Mouse (Mus musculus): ENCODE results near the gene Dock4. TPM values are rescaled to one million over a fixed set of nuclear protein-coding genes. Genes with fewer than 3 reads are reported as not detected.
"Not testable (repeated sequence)": the region's sequence is repeated elsewhere in the genome, so short reads cannot be mapped to it uniquely, and the experiment has no call there.

Gene Dock4
- total RNA-seq, 2 experiments from 2014 or later, result 0.64 to 1.5 TPM

DNA sequence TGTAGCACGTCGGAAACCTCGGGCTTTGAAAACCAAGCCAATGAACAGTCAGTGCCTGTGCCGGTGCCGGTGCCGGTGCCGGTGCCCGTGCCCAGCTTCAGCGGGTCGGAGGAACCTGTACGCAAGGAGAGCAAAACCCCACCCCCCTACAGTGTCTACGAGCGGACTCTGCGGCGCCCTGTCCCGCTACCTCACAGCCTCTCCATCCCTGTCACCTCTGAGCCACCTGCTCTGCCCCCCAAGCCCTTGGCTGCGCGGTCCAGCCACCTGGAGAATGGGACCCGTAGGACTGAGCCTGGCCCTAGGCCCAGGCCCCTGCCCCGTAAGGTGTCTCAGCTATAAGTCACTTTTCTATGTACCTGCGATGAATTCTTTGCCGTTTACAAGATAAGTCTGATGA is 398.6 kb downstream of the Dock4 start:
- no peak for ATAC-seq (replicated peaks; ENCODE audit: poor library complexity)

DNA sequence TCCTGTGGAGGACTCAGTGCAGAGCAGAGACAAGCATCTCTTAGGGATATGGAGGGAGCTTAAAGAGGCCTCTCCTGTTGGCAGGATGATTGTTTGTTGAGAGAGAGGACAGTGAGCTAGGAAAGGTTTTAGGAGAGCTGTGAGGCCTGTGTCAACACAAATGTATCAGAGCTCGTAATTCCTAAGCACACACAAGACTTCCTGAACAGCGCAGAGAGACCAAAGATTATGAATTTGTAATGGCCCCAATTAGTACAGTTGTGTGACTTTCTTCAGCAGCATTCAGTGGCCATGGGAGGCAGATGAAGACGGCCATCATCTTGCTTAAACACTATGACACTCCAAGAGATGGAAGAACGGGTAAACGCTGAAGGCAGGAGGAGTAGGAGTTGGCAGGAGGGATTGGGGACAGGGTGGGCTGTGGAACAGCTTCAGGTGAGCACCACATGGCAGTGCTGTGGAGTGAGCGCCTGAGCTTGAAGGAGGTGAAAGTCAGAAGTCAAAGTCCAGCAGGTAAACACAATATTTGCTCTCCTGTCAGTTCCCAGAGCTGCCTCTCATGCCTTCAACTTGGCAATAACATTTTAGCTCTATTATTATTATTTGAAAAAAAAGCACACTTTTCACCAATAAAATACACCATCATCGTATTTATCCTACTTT is 409.1 kb downstream of the Dock4 start:
- ATAC-seq (replicated peaks; ENCODE audit: poor library complexity), result no peak

DNA sequence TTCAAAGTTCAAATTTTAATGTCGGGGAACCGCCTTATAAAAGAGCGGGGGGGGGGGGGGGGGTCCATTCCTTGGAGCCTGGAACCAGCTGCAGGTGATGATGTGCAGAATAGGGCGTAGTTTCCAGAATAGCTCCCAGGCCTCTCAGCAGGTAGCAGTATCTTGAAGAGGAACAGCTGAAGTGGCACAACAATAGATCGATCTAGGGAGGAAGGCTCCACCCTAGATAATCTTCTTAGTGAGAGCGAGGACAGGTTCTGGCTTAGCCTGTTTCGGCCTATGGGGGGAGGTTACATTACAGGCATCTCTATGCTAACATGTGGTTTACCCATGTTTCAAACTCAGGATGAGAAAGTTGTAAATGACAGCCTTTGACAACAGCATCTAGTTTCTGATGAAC is 411.7 kb downstream of the Dock4 start:
- no peak for ATAC-seq (replicated peaks; ENCODE audit: poor library complexity)

DNA sequence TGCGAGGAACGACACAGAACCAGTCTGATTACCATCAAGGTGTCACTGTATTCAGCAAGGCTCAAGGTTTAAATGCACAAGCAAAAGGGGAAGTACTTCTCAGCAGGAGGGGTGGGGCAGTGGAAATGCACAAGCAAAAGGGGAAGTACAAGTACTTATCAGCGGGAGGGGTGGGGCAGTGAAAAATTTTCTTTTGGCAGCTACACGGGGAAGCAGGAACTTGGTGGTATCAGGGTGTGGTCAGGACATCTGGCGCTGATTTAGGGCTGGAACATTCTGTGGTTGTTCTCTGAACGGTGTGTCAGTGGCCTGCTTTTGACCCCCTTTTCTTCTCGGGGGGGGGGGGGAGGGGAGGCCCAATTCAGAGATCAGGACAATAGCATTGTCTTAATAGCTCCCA is 413.0 kb downstream of the Dock4 start:
- not testable (repeated sequence) for ATAC-seq (replicated peaks; ENCODE audit: poor library complexity)

DNA sequence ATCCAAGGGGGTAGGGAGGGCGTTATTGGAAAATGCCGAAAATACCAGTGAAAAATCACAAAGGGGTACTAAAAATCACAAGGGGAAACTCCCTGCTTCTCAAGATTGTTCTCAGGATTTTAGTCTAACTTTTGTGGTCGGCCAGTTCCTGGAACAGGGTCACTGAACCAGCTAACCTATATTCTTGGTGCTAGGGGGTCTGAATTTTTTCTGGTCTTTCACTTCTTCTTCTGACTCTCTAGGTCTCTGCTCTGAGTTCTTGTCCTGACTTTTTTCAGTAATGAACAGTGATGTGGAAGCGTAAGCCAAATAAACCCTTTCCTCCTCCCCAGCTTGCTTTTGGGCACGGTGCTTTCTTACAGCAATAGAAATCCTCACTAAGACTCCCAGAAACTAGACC is 424.6 kb downstream of the Dock4 start:
- ATAC-seq (replicated peaks; ENCODE audit: poor library complexity), result no peak

DNA sequence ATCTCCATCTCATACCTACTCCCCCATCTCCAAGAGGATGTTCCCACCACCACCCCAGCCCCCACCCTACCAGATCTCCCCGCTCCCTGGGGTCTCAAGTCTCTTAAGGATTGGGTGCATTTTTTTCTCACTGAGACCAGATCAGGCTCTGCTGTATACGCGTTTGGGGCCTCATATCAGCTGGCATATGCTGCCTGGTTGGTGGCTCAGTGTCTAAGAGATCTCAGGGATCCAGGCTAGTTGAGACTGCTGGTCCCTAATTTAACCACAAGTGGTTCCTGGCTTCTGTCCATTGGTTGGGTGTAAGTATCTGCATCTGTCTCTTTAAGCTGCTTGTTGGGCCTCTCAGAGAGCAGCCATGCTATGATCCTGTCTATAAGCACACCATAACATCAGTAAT is 427.0 kb downstream of the Dock4 start:
- no peak for ATAC-seq (replicated peaks; ENCODE audit: poor library complexity)

DNA sequence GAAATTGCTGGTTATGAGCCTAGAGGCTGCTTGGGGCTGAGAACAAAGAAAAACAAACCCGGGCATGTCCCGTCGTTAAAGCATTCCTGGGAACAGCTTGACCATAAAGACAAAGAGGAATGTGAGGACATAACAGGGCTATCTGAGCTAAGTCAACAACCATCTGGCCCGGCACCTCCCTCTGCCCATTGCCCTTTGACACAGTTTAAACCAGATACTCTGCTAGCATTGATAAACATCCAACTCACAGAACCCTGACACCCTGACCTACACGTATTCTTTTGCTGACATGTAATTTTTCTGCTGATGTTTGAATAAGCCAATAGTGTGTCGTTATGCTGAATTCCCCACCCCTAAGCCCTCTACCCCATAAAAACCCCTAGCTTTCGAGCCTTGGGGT is 427.5 kb downstream of the Dock4 start:
- ATAC-seq (replicated peaks; ENCODE audit: poor library complexity), result not testable (repeated sequence)

DNA sequence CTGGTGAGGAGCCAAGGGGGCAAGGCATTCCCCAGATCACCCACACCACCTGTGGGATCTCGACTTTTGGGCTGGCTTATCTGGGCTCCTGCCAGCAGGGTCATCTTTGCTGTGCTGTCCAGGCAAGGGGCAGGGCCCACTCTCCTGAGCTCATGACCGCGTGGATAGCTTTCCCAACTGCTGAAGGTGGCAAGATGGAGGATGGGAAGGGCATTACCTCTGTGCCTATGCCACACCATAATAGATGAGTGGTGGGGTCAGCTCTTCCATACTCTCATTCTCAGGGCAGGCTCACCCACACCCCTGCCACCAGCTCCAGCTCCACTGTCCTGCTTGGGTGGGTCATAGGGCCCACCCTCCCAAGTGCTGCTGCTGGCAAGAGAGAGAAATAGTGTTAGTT is 439.2 kb downstream of the Dock4 start:
- ATAC-seq (replicated peaks; ENCODE audit: poor library complexity), result no peak

DNA sequence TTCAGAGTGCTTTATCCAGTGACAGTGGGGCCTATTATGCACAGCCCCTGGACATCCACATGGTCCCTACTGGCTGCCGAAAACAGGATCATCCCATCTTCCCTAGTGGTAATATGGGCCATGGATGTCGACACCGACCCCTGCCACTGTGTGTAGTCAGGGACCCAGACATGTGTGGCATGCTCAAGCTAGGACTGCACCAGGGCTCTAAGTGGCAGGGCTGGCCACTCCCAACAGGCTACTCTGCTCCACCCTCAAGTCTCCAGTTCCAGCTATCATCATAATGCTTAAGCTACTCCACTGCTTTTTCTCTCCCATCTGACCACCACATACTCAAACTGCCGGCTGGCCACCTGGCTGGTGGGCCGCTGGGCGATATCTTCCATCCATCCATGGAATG is 439.6 kb downstream of the Dock4 start:
- no peak for ATAC-seq (replicated peaks; ENCODE audit: poor library complexity)

DNA sequence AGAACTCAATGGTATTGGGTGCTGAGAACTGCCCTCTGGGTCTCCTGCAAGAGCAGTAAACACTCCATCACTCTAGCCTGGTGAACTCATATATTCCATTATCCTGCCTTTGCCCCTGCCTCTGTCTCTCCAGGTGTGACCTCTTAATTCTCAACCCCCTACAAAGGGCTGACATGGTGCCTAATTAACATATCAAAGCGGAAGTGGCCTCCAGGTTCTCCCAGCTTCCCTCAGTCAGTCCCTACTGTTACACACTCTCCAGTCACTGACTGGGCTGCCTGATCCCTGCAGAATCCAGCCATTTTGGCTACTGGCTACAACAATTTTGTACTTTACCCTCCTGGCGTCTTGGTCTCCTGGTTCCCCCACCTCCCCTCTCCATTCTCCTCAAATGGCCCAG is 441.7 kb downstream of the Dock4 start:
- no peak for ATAC-seq (replicated peaks; ENCODE audit: poor library complexity)

DNA sequence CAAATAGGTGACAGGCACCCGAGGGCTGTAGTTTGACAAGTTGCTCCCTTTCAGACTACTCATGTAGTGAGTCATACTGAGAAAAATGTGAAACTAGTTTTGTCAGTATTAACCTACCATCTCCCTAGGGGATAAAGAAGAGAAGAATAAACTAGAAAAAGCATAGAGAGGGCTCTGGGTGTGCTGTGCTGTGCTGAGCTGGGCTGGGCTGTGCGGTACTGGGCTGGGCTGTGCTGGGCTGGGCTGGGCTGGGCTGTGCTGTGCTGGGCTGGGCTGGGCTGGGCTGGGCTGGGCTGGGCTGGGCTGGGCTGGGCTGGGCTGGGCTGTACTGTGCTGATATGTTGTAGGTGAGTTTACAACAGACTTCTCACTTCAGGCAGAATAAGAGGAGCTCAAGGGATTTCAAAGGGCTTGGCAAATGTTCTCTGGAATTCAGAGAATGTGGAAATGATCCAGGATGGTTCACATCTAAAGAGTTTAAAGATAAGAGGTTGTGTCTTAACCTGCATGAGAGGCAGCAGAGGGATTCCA is 442.6 kb downstream of the Dock4 start:
- ATAC-seq (replicated peaks; ENCODE audit: poor library complexity), result peak; percentile 29; the same call in 1 of the 2 replicates

DNA sequence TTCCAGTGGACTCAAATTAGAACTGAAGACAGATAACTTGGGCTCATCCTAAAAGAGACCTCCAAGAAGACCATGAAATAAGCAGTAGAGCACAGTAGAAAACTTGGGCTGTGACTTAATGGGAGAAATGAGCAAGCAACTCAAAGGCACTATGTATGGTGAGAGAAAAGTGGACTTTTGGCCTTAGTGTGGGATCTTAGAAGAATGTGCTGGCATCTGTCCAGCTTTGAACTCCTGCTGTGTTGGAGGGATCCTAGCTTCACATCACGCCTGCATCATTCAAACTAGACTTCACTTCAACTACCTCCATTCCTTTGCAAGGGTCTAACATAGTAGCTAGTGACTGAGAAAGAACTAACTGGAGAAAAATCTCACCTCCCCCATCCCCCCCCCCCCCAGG is 443.1 kb downstream of the Dock4 start:
- ATAC-seq (replicated peaks; ENCODE audit: poor library complexity), result no peak

DNA sequence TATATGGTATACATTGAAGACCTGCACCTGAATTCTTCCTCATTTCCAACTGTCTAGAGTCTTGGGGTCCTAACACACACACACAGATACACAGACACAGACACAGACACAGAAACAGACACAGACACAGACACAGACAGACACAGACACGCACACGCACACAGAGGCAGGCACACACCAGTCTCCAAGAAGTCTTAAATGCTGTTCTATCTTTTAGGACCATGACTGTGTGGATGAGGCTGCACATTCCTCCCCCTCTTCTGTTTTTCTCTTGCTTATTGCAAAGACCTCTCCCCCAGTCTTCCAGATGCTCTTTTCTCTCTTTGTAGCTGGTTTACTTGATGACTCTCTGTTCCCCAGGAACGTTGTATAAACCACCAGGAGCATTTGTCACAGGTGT is 443.8 kb downstream of the Dock4 start:
- no peak for ATAC-seq (replicated peaks; ENCODE audit: poor library complexity)

DNA sequence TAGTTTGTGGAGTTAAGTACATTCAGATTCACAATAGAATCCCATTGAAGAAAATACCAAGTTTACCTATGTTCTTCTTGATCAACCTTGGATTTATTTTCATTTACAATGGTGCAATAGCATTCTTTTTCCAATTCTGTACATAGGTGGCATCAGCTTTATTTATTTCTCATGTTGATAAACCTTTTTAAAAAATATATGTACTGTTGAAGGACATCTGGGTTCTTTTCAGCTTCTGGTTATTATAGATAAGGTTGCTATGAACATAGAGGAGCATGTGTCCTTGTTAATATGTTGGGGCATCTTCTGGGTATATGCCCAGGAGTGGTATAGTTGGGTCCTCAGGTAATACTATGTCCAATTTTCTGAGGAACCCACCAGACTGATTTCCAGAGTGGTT is 445.4 kb downstream of the Dock4 start:
- ATAC-seq (replicated peaks; ENCODE audit: poor library complexity), result no peak

DNA sequence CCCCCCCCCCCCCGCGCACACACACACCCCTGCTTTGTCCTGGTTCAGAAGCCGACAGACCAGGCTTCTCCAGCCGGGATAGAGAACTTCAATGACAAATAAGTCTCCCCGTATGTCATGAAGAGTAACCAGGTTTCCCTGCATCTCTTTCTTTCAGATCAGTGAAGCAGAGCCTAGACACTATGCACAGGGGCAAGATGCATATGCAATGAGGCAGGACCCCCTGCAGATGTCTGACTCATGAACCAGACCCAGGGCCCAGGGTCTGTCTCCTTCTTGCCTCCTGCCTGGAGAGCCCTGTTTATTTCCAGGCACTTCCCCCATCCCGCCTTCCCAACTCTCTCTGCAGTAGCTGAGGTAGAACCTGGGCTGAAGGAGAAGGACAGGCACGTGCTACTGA is 448.0 kb downstream of the Dock4 start:
- ATAC-seq (replicated peaks; ENCODE audit: poor library complexity), result no peak

DNA sequence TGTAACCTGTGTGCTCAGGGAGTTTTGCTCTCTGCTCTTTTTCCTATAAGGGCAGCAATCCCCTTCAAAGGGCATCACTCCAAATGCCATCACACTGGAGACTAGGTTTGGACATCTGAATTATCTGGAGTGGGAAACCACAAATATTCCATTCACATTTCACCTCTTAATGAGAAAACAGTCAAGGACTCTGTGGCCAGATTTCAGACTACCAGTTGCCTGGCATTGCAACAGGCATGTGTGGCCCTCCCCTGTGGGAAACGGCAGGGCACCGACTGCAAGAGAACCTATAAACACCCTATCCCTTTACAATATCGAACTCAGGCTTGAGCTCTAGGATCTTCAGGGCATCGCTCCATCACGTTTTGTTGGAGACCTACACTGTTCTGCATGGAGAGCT is 448.9 kb downstream of the Dock4 start:
- no peak for ATAC-seq (replicated peaks; ENCODE audit: poor library complexity)

Other genes starting within 250 kb of the Dock4 start
- gene Lsmem1, start 246.5 kb upstream of the Dock4 start, total RNA-seq (2015), result not detected in 2 replicates
- gene Lsmem1, start 246.5 kb upstream of the Dock4 start, total RNA-seq (2017), result 0.24 and 0.54 TPM in 2 replicates
- 145 and 175 TPM in 2 replicates for gene Ifrd1, start 197.4 kb upstream of the Dock4 start, total RNA-seq (2015)
- gene Ifrd1, start 197.4 kb upstream of the Dock4 start, total RNA-seq (2017), result 111 and 112 TPM in 2 replicates
- 34.5 and 38.7 TPM in 2 replicates for gene Zfp277, start 50 bp upstream of the Dock4 start, total RNA-seq (2015)
- gene Zfp277, start 50 bp upstream of the Dock4 start, total RNA-seq (2017), result 30.4 and 34.7 TPM in 2 replicates

Measured in megakaryocyte progenitor cell, adult 5-6 weeks (primary cell).